Mouse (Mus musculus) intestine, embryonic 15.5 days (tissue): ENCODE measurements around the gene Bmi1. TPM values are rescaled to one million over a fixed set of nuclear protein-coding genes. Genes with fewer than 3 reads are reported as not detected.

Experiments used
- ATAC-seq: fragments of 200-750 bp; cut with Nextera tagmentation; 2 replicates; pipeline ENCODE4 v1.8.0; 2017; ENCODE audit warnings: moderate TSS enrichment, moderate library complexity
- H3K27ac ChIP-seq: fragments of 300-500 bp; sonication (generic); 2 replicates; pipeline ENCODE4 v1.5.1; 2015; ENCODE audit warnings: mild to moderate bottlenecking, inconsistent platforms
- H3K27me3 ChIP-seq: fragments of 300-500 bp; sonication (generic); replicated peaks from 2 replicates; pipeline ENCODE4 v1.6.1; 2015; ENCODE audit warnings: inconsistent platforms
- H3K36me3 ChIP-seq: fragments of 300-500 bp; sonication (generic); 2 replicates; pipeline ENCODE4 v1.6.1; 2015; ENCODE audit warnings: inconsistent platforms
- H3K4me1 ChIP-seq: fragments of 300-500 bp; sonication (generic); replicated peaks from 2 replicates; pipeline ENCODE4 v1.6.1; 2015; ENCODE audit warnings: inconsistent platforms
- H3K4me2 ChIP-seq: fragments of 300-500 bp; sonication (generic); replicated peaks from 2 replicates; pipeline ENCODE4 v1.6.1; 2015; ENCODE audit warnings: mild to moderate bottlenecking, inconsistent platforms
- H3K4me3 ChIP-seq: fragments of 300-500 bp; sonication (generic); replicated peaks from 2 replicates; pipeline ENCODE4 v1.5.1; 2015; ENCODE audit warnings: inconsistent platforms
- H3K9ac ChIP-seq: fragments of 300-500 bp; sonication (generic); 2 replicates; pipeline ENCODE4 v1.6.1; 2015; ENCODE audit warnings: inconsistent platforms
- H3K9me3 ChIP-seq: fragments of 300-500 bp; sonication (generic); 2 replicates; pipeline ENCODE4 v1.6.1; 2016; ENCODE audit warnings: inconsistent platforms
- whole genome bisulfite sequencing: fragments of 180-500 bp; shearing (Covaris S2); methylation state at CpG from one replicate; pipeline ENCODE4 v1.1.7; 2015; 5-methylcytosine and 5-hydroxymethylcytosine counted together
- polyA plus RNA-seq: library from polyadenylated mRNA; unstranded; fragments of >200 nt; fragmentation: Nextera tagmentation; extraction: Ambion mirVana; gene quantifications from 2 replicates; pipeline ENCODE4 v1.2.1, GENCODE M21; 2015

The Bmi1 gene
- polyA plus RNA-seq, 1 experiment from 2014 or later: 20.1 TPM

- peaks cover 47% of the 10 kb centered on the region for H3K27me3 ChIP-seq
- no peak overlapping the region for H3K9ac ChIP-seq
- peak overlapping the region; percentile 9 for H3K4me3 ChIP-seq
- peaks cover 6% of the 10 kb centered on the region for H3K4me1 ChIP-seq
- WGBS: 1% methylated on average over 56 of the region's 56 CpGs
- 0 out of 2 replicates have a peak, but pooled peaks have one; percentile 16 for ATAC-seq
- peak overlapping the region; percentile 48 for H3K4me2 ChIP-seq
- no peaks in the 10 kb centered on the region for H3K36me3 ChIP-seq
- no peak overlapping the region for H3K27ac ChIP-seq
- no peaks in the 10 kb centered on the region for H3K9me3 ChIP-seq
These were observed 22.0 kb downstream of the Bmi1 start for GRCm38 (mm10) chr2:18698663-18699385.

- no peak overlapping the region for H3K9ac ChIP-seq
- H3K27ac ChIP-seq: no peak overlapping the region
- ATAC-seq: no peak
- no peak overlapping the region for H3K4me2 ChIP-seq
- no peak overlapping the region for H3K4me3 ChIP-seq
- H3K36me3 ChIP-seq: no peaks in the 10 kb centered on the region
- WGBS: 3% methylated on average over 11 of the region's 11 CpGs
- no peaks in the 10 kb centered on the region for H3K9me3 ChIP-seq
- H3K27me3 ChIP-seq: peaks cover 49% of the 10 kb centered on the region
- peaks cover 6% of the 10 kb centered on the region for H3K4me1 ChIP-seq
These were observed 22.7 kb downstream of the Bmi1 start for GRCm38 (mm10) chr2:18699401-18699990.

GRCm38 (mm10) chr2:18710356-18710755 lies 33.5 kb downstream of the Bmi1 start:
- H3K4me2 ChIP-seq: no peak overlapping the region

GRCm38 (mm10) chr2:18713071-18713470 lies 36.3 kb downstream of the Bmi1 start:
- Histone ChIP-seq H3K9me3 (no peaks in the 10 kb centered on the region), H3K27me3 (no peaks in the 10 kb centered on the region), H3K36me3 (no peaks in the 10 kb centered on the region), H3K4me3 (no peak overlapping the region), H3K4me2 (no peak overlapping the region), H3K27ac (no peak overlapping the region), H3K4me1 (no peaks in the 10 kb centered on the region), H3K9ac (no peak overlapping the region)
- no peak for ATAC-seq
- WGBS: 68% methylated on average over 2 of the region's 2 CpGs

More at GRCm38 (mm10) chr2:18710356-18710755, 33.5 kb downstream of the Bmi1 start:
- Histone ChIP-seq H3K4me3 (no peak overlapping the region), H3K27me3 (no peaks in the 10 kb centered on the region), H3K9ac (no peak overlapping the region), H3K9me3 (no peaks in the 10 kb centered on the region), H3K27ac (no peak overlapping the region), H3K36me3 (no peaks in the 10 kb centered on the region), H3K4me1 (no peaks in the 10 kb centered on the region)
- WGBS: 63% methylated on average over 3 of the region's 3 CpGs
- no peak for ATAC-seq

GRCm38 (mm10) chr2:18714337-18714736 lies 37.5 kb downstream of the Bmi1 start:
- ATAC-seq: no peak
- Histone ChIP-seq H3K4me2 (no peak overlapping the region), H3K27me3 (no peaks in the 10 kb centered on the region), H3K27ac (no peak overlapping the region), H3K4me1 (no peaks in the 10 kb centered on the region), H3K9me3 (no peaks in the 10 kb centered on the region), H3K36me3 (no peaks in the 10 kb centered on the region), H3K9ac (no peak overlapping the region), H3K4me3 (no peak overlapping the region)
- 73% methylated on average over 3 of the region's 3 CpGs for WGBS

- Histone ChIP-seq H3K9ac (no peak overlapping the region), H3K4me2 (no peak overlapping the region), H3K4me1 (no peaks in the 10 kb centered on the region), H3K4me3 (no peak overlapping the region), H3K27ac (no peak overlapping the region), H3K9me3 (no peaks in the 10 kb centered on the region), H3K27me3 (no peaks in the 10 kb centered on the region), H3K36me3 (no peaks in the 10 kb centered on the region)
- ATAC-seq: no peak
- 86% methylated on average over 4 of the region's 4 CpGs for WGBS
These were observed 41.7 kb downstream of the Bmi1 start for GRCm38 (mm10) chr2:18718521-18718920.

GRCm38 (mm10) chr2:18722208-18722830 lies 45.5 kb downstream of the Bmi1 start:
- H3K4me3 ChIP-seq: no peak overlapping the region
- no peak overlapping the region for H3K9ac ChIP-seq
- WGBS: 66% methylated on average over 3 of the region's 3 CpGs
- no peaks in the 10 kb centered on the region for H3K36me3 ChIP-seq
- no peak for ATAC-seq
- no peak overlapping the region for H3K4me2 ChIP-seq
- no peaks in the 10 kb centered on the region for H3K4me1 ChIP-seq
- H3K9me3 ChIP-seq: no peaks in the 10 kb centered on the region
- no peak overlapping the region for H3K27ac ChIP-seq
- H3K27me3 ChIP-seq: no peaks in the 10 kb centered on the region

- Histone ChIP-seq H3K27me3 (no peaks in the 10 kb centered on the region), H3K4me3 (no peak overlapping the region), H3K9me3 (no peaks in the 10 kb centered on the region), H3K36me3 (no peaks in the 10 kb centered on the region), H3K27ac (no peak overlapping the region), H3K9ac (no peak overlapping the region), H3K4me2 (no peak overlapping the region), H3K4me1 (no peaks in the 10 kb centered on the region)
- 80% methylated on average over 1 of the region's 1 CpGs for WGBS
- no peak for ATAC-seq
These were observed 47.6 kb downstream of the Bmi1 start for GRCm38 (mm10) chr2:18724462-18724861.

- Histone ChIP-seq H3K4me2 (no peak overlapping the region), H3K27ac (no peak overlapping the region), H3K4me1 (no peaks in the 10 kb centered on the region), H3K9me3 (no peaks in the 10 kb centered on the region), H3K36me3 (no peaks in the 10 kb centered on the region), H3K27me3 (no peaks in the 10 kb centered on the region), H3K4me3 (no peak overlapping the region), H3K9ac (no peak overlapping the region)
- ATAC-seq: no peak
- WGBS: 70% methylated on average over 4 of the region's 4 CpGs
These were observed 49.1 kb downstream of the Bmi1 start for GRCm38 (mm10) chr2:18725880-18726279.

GRCm38 (mm10) chr2:18731718-18732117 lies 54.9 kb downstream of the Bmi1 start:
- Histone ChIP-seq H3K27me3 (no peaks in the 10 kb centered on the region), H3K9ac (no peak overlapping the region), H3K9me3 (no peaks in the 10 kb centered on the region), H3K36me3 (no peaks in the 10 kb centered on the region), H3K4me1 (no peaks in the 10 kb centered on the region), H3K4me2 (no peak overlapping the region), H3K27ac (no peak overlapping the region), H3K4me3 (no peak overlapping the region)
- 53% methylated on average over 9 of the region's 9 CpGs for WGBS
- ATAC-seq: no peak

- H3K36me3 ChIP-seq: no peaks in the 10 kb centered on the region
- no peak for ATAC-seq
- H3K4me1 ChIP-seq: no peaks in the 10 kb centered on the region
- H3K9me3 ChIP-seq: no peaks in the 10 kb centered on the region
- no peaks in the 10 kb centered on the region for H3K27me3 ChIP-seq
- no peak overlapping the region for H3K9ac ChIP-seq
- H3K4me3 ChIP-seq: no peak overlapping the region
- WGBS: 49% methylated on average over 5 of the region's 5 CpGs
- H3K4me2 ChIP-seq: no peak overlapping the region
- no peak overlapping the region for H3K27ac ChIP-seq
These were observed 57.7 kb downstream of the Bmi1 start for GRCm38 (mm10) chr2:18734394-18735127.
